Mouse (Mus musculus): Measurements from ENCODE around the gene Crhr2. TPM values are rescaled to one million over a fixed set of nuclear protein-coding genes. Genes with fewer than 3 reads are reported as not detected.

The Crhr2 gene
- polyA plus RNA-seq, 1 experiment, result not detected

GRCm38 (mm10) chr6:55082261-55083051, 50.4 kb downstream of the Crhr2 start:
- Histone ChIP-seq H3K27me3 (ENCODE audit: control insufficient read depth, insufficient read depth, insufficient read length) (peaks cover 4% of the 10 kb centered on the region), H3K4me3 (no peak overlapping the region), H3ac (ENCODE audit: control insufficient read depth, insufficient read length) (no peak overlapping the region), H3K79me2 (ENCODE audit: control insufficient read depth, insufficient read depth) (no peaks in the 10 kb centered on the region), H3K36me3 (ENCODE audit: control insufficient read depth, insufficient read depth) (peaks cover 36% of the 10 kb centered on the region), H3K4me2 (ENCODE audit: low read depth) (no peak overlapping the region)
- TF ChIP-seq USF1 (IDR thresholded peaks at IDR 0.05; ENCODE audit: low read depth) (no peak), REST (IDR thresholded peaks at IDR 0.05; ENCODE audit: insufficient read depth, insufficient read length) (no peak), MYOG (IDR thresholded peaks at IDR 0.05; ENCODE audit: control insufficient read depth in 1 of 3, insufficient read depth in 1 of 3, insufficient read length in 2 of 3, low read depth in 2 of 3) (no peak), TCF3 (IDR thresholded peaks at IDR 0.05; ENCODE audit: insufficient read length, low read depth) (no peak), E2F4 (IDR thresholded peaks at IDR 0.05; ENCODE audit: insufficient read depth) (no peak), POLR2AphosphoS2 (IDR thresholded peaks at IDR 0.05; ENCODE audit: insufficient read length, low read depth) (peak; percentile 89), SRF (IDR thresholded peaks at IDR 0.05; ENCODE audit: control insufficient read depth, insufficient read length, low read depth) (no peak), POLR2A (IDR thresholded peaks at IDR 0.05; ENCODE audit: insufficient read length, low read depth) (peak; percentile 41), MYOD1 (IDR thresholded peaks at IDR 0.05; ENCODE audit: control insufficient read depth in 1 of 3, insufficient read length in 2 of 3, low read depth in 2 of 3) (no peak), CEBPB (IDR thresholded peaks at IDR 0.05; ENCODE audit: insufficient read depth, poor library complexity, severe bottlenecking) (no peak), TCF12 (IDR thresholded peaks at IDR 0.05; ENCODE audit: insufficient read depth, poor library complexity, severe bottlenecking) (no peak), MAX (IDR thresholded peaks at IDR 0.05; ENCODE audit: low read depth) (no peak)

GRCm38 (mm10) chr6:55081379-55081778, 51.4 kb downstream of the Crhr2 start:
- no peak overlapping the region for H3ac ChIP-seq (ENCODE audit: control insufficient read depth, insufficient read length)
- H3K27me3 ChIP-seq (ENCODE audit: control insufficient read depth, insufficient read depth, insufficient read length), result no peaks in the 10 kb centered on the region
- H3K79me2 ChIP-seq (ENCODE audit: control insufficient read depth, insufficient read depth), result no peaks in the 10 kb centered on the region
- no peak overlapping the region for H3K4me3 ChIP-seq
- H3K36me3 ChIP-seq (ENCODE audit: control insufficient read depth, insufficient read depth), result peaks cover 47% of the 10 kb centered on the region
- H3K4me2 ChIP-seq (ENCODE audit: low read depth), result no peak overlapping the region
- no peak for TF ChIP-seq REST (IDR thresholded peaks at IDR 0.05; ENCODE audit: insufficient read depth, insufficient read length)
- no peak for TF ChIP-seq CEBPB (IDR thresholded peaks at IDR 0.05; ENCODE audit: insufficient read depth, poor library complexity, severe bottlenecking)
- TF ChIP-seq USF1 (IDR thresholded peaks at IDR 0.05; ENCODE audit: low read depth), result no peak
- no peak for TF ChIP-seq POLR2A (IDR thresholded peaks at IDR 0.05; ENCODE audit: insufficient read length, low read depth)
- no peak for TF ChIP-seq TCF3 (IDR thresholded peaks at IDR 0.05; ENCODE audit: insufficient read length, low read depth)
- peak; percentile 32 for TF ChIP-seq POLR2AphosphoS2 (IDR thresholded peaks at IDR 0.05; ENCODE audit: insufficient read length, low read depth)
- TF ChIP-seq E2F4 (IDR thresholded peaks at IDR 0.05; ENCODE audit: insufficient read depth), result no peak
- no peak for TF ChIP-seq TCF12 (IDR thresholded peaks at IDR 0.05; ENCODE audit: insufficient read depth, poor library complexity, severe bottlenecking)

GRCm38 (mm10) chr6:55076561-55077255, 56.1 kb downstream of the Crhr2 start:
- no peak for TF ChIP-seq USF1 (IDR thresholded peaks at IDR 0.05; ENCODE audit: low read depth)
- TF ChIP-seq E2F4 (IDR thresholded peaks at IDR 0.05; ENCODE audit: insufficient read depth), result no peak
- no peak for TF ChIP-seq TCF12 (IDR thresholded peaks at IDR 0.05; ENCODE audit: insufficient read depth, poor library complexity, severe bottlenecking)
- TF ChIP-seq MYOD1 (IDR thresholded peaks at IDR 0.05; ENCODE audit: control insufficient read depth in 1 of 3, insufficient read length in 2 of 3, low read depth in 2 of 3), result no peak
- no peak for TF ChIP-seq CEBPB (IDR thresholded peaks at IDR 0.05; ENCODE audit: insufficient read depth, poor library complexity, severe bottlenecking)
- no peak for TF ChIP-seq MAX (IDR thresholded peaks at IDR 0.05; ENCODE audit: low read depth)
- no peak overlapping the region for H3K4me3 ChIP-seq
- H3K4me2 ChIP-seq (ENCODE audit: low read depth), result no peak overlapping the region
- H3K36me3 ChIP-seq (ENCODE audit: control insufficient read depth, insufficient read depth), result peaks cover 93% of the 10 kb centered on the region
- no peaks in the 10 kb centered on the region for H3K79me2 ChIP-seq (ENCODE audit: control insufficient read depth, insufficient read depth)
- no peak overlapping the region for H3ac ChIP-seq (ENCODE audit: control insufficient read depth, insufficient read length)
- no peaks in the 10 kb centered on the region for H3K27me3 ChIP-seq (ENCODE audit: control insufficient read depth, insufficient read depth, insufficient read length)

- Histone ChIP-seq H3K36me3 (ENCODE audit: control insufficient read depth, insufficient read depth) (peaks cover 96% of the 10 kb centered on the region), H3K4me2 (ENCODE audit: low read depth) (no peak overlapping the region), H3K79me2 (ENCODE audit: control insufficient read depth, insufficient read depth) (peaks cover 5% of the 10 kb centered on the region), H3ac (ENCODE audit: control insufficient read depth, insufficient read length) (no peak overlapping the region), H3K4me3 (no peak overlapping the region), H3K27me3 (ENCODE audit: control insufficient read depth, insufficient read depth, insufficient read length) (no peaks in the 10 kb centered on the region)
- TF ChIP-seq MAX (IDR thresholded peaks at IDR 0.05; ENCODE audit: low read depth), result no peak
- no peak for TF ChIP-seq POLR2AphosphoS2 (IDR thresholded peaks at IDR 0.05; ENCODE audit: insufficient read length, low read depth)
- TF ChIP-seq CEBPB (IDR thresholded peaks at IDR 0.05; ENCODE audit: insufficient read depth, poor library complexity, severe bottlenecking), result no peak
- TF ChIP-seq TCF12 (IDR thresholded peaks at IDR 0.05; ENCODE audit: insufficient read depth, poor library complexity, severe bottlenecking), result no peak
- no peak for TF ChIP-seq USF1 (IDR thresholded peaks at IDR 0.05; ENCODE audit: low read depth)
- no peak for TF ChIP-seq E2F4 (IDR thresholded peaks at IDR 0.05; ENCODE audit: insufficient read depth)
Measured at GRCm38 (mm10) chr6:55065903-55066302, 66.9 kb downstream of the Crhr2 start.

GRCm38 (mm10) chr6:55064477-55064827, 68.4 kb downstream of the Crhr2 start:
- Histone ChIP-seq H3K79me2 (ENCODE audit: control insufficient read depth, insufficient read depth) (peaks cover 5% of the 10 kb centered on the region), H3K36me3 (ENCODE audit: control insufficient read depth, insufficient read depth) (peaks cover 86% of the 10 kb centered on the region), H3K4me2 (ENCODE audit: low read depth) (no peak overlapping the region), H3ac (ENCODE audit: control insufficient read depth, insufficient read length) (no peak overlapping the region), H3K27me3 (ENCODE audit: control insufficient read depth, insufficient read depth, insufficient read length) (no peaks in the 10 kb centered on the region), H3K4me3 (no peak overlapping the region)
- TF ChIP-seq MYOG (IDR thresholded peaks at IDR 0.05; ENCODE audit: control insufficient read depth in 1 of 3, insufficient read depth in 1 of 3, insufficient read length in 2 of 3, low read depth in 2 of 3) (no peak), REST (IDR thresholded peaks at IDR 0.05; ENCODE audit: insufficient read depth, insufficient read length) (no peak), E2F4 (IDR thresholded peaks at IDR 0.05; ENCODE audit: insufficient read depth) (no peak), MYOD1 (IDR thresholded peaks at IDR 0.05; ENCODE audit: control insufficient read depth in 1 of 3, insufficient read length in 2 of 3, low read depth in 2 of 3) (no peak), USF1 (IDR thresholded peaks at IDR 0.05; ENCODE audit: low read depth) (no peak), TCF12 (IDR thresholded peaks at IDR 0.05; ENCODE audit: insufficient read depth, poor library complexity, severe bottlenecking) (no peak), POLR2A (IDR thresholded peaks at IDR 0.05; ENCODE audit: insufficient read length, low read depth) (no peak), CEBPB (IDR thresholded peaks at IDR 0.05; ENCODE audit: insufficient read depth, poor library complexity, severe bottlenecking) (no peak), TCF3 (IDR thresholded peaks at IDR 0.05; ENCODE audit: insufficient read length, low read depth) (no peak), MAX (IDR thresholded peaks at IDR 0.05; ENCODE audit: low read depth) (no peak), SRF (IDR thresholded peaks at IDR 0.05; ENCODE audit: control insufficient read depth, insufficient read length, low read depth) (no peak), POLR2AphosphoS2 (IDR thresholded peaks at IDR 0.05; ENCODE audit: insufficient read length, low read depth) (no peak)
